Mouse (Mus musculus) c-Kit-positive CD71-negative TER-119-negative erythroid progenitor cells, embryonic 14.5 days (primary cell): Measurements from ENCODE around the gene 4933415F23Rik.

Experiments
- DNase-seq: peaks from one replicate; pipeline ENCODE4 v3.0.0-alpha.2; 2013; ENCODE audit warnings: low read depth

4933415F23Rik gene

GRCm38 (mm10) chr1:23102021-23102420 lies at the start of gene 4933415F23Rik:
Gene 4933415F23Rik (minus strand): TSS chr1:23102253.
- DNase-seq = no peak

GRCm38 (mm10) chr1:23151722-23152121 lies 49.7 kb upstream of the 4933415F23Rik start:
- no peak for DNase-seq

DNA sequence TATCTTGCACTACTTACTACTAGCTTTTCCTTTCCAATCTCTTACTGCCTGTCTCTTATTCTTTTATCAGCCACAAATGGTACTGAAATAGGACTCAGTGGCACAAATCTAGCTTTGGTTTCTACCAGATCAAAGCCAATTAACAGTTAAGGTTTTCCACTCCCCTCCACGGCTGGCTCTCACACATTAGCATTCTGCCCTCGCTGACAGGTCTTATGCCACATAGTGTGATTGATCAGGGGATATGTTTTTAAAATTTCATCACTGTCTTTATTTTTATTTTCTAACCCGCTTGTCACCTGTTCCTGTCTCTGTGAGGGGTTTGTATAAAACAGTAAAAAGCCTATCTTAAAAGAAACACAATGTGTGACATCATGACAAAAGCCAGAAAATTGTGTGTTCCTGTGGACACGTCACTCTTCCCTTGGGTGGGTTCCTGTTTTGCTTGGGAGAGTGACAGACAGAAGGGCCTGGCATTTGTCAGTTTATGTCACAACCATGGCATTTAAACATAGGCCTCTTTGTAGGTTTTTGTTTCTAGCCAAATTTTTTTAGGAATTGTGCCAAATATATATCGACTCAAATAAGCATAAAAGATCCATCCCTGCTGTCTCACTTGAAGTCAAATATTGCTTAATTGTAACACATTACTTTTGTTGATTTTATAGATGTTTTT lies 44.3 kb upstream of the 4933415F23Rik start:
- no peak for DNase-seq

- DNase-seq = no peak
These were observed 39.2 kb upstream of the 4933415F23Rik start for GRCm38 (mm10) chr1:23141121-23141811.

- peak; percentile 6 for DNase-seq
These were observed 38.5 kb upstream of the 4933415F23Rik start for GRCm38 (mm10) chr1:23140530-23140929.

- DNase-seq = no peak
These were observed 18.8 kb upstream of the 4933415F23Rik start for GRCm38 (mm10) chr1:23120901-23121300.

DNA sequence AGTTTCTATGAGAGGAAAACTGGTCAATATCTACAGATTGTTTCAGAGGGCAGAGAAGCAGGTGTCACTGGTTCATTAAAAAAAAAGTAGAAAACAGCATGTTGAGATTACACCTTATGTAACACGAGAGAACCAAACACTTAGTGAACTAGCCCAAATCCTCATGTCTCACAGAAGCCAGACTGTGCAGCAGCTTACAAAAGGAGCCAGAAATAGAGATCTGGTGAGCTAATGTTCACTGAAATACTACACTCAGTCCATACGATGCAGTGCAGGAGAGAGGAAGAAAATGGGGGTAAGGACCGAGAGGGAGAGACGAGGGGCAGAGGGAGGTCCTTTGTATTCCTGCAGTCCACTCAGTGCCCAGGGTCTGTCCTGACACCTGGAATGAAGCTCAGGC lies 17.4 kb upstream of the 4933415F23Rik start:
- DNase-seq = no peak

GRCm38 (mm10) chr1:23117423-23117822 lies 15.4 kb upstream of the 4933415F23Rik start:
- DNase-seq = no peak

DNA sequence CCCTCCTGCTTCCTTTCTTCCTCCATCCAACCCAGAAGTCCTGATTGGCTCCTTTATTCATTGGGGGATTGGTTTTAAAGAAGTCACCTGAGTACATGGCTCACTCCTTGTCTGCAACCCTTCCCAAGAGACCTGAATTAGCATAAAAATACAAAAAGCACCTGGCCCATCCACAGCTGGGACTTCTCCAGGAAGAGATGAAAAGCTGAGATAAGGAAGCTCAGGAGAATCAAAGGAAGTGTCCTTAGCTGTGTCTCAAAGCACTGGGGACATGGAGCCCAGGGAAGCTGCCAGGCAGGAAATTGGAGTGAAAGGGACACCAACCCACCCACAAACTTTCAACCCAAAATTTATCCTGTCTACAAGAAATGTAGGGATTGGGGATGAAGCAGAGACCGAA lies 7.1 kb upstream of the 4933415F23Rik start:
- no peak for DNase-seq

GRCm38 (mm10) chr1:23102881-23103280 lies 828 bp upstream of the 4933415F23Rik start:
- DNase-seq = no peak

DNA sequence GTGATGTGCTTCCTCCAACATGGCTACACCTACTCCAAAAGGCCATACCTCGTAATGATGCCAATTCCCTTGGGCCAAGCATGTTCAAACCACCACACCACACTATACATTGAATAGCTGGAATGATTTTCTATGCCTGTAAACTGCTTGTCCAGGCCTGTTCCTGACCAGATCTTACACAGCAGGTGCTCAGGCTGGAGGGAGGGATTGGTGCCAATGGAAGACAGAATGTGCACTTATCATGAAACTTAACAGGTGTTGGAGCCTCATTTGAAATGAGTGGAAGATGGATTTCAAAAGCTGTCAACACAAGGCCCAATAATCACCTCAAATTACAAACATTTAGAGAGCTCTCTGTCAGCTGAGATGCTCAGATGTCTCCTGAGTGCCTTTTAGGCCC lies 2.3 kb downstream of the 4933415F23Rik start:
- no peak for DNase-seq

DNA sequence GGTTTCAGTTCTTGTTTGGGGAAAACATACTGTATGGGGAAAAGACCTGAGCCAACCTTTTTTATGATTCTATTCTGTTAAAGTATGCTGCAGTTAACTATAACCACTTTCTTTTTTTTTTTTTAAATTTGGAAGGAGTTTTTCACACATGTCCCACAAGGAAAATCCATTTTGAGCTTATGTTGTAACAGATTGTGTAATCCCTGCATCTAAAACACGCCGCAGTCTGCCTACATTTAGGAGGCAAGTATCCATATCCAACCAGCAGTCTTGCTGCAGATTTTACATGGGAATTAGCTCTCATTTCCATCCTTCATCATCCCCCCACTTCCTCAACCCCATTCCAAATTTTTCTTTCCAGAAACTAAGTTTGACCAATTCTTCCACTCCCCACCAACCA lies 3.6 kb downstream of the 4933415F23Rik start:
- DNase-seq = no peak

DNA sequence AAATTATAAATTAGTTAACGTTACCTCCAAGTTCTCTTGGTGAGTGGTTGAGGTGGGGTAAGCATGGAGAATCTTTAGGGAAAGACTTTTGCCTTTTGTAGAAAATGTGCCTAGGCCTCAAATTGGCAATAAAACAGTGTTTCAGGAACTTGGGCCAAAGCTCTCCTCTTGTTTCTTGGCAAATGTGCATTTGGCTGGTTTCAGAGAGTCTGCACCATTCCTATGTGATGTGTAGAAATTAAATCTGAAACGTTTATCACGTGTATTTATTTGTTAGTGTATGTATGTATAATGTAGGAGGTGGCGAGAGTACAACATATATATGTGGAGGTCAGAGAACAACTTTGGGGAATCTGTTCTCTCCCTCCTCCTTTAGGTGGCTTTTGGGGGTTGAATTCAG lies 4.1 kb downstream of the 4933415F23Rik start:
- DNase-seq = no peak

DNA sequence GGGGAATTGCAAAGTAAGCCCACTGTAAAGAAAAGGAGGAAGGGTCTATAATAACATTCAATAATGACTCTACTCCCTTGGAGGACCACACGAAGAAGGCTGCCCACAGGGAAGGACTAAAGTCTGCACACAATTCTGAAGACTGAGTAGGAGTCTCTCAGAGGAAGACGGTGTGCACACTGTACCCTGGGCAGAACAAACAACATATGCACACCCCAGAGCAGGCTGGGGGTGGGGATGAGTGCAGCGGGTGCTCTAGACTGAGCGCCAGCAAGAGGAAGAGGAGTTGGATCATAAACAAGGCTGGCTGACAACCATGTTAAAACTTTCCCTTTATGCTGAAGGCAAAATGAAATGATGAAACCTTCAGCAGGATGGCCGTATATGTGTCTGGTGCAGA lies 34.3 kb downstream of the 4933415F23Rik start:
- no peak for DNase-seq

- DNase-seq = no peak
These were observed 37.2 kb downstream of the 4933415F23Rik start for GRCm38 (mm10) chr1:23064717-23065475.

- DNase-seq = no peak
These were observed 38.1 kb downstream of the 4933415F23Rik start for GRCm38 (mm10) chr1:23063946-23064345.

DNA sequence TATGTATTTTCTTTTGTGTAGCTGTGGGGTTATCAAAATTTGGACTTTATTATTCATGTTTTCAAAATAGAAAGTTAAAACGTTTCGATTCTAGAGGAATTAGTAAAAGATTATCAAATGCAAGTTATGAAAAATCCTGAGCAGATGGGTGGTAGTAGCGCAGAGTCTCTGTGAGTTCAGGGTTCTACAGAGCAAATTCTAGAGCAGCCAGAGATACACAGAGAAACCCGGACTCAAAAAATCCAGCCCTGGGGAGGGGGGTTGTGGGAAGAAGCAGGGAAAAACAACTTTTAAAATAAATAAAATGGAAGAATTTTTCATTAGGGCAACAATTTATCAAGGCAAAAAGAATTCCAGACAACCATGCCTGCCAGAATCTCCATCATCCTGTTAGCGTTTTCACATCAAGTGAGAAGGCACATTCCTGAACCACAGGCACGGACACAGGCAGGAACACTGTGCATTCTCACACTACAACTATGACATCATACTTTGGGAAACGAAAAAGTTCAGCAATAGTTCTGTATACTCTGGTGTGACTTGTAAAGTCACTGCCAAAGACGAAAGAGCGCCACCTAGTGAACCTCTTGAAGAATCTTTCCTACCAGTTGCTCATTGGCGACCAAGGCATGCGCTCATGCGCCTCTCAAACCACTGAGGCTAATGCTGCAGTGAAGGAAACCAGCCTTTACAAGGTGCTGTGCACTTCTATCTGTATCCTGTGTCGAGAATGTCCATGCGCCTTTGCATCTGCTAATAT lies 40.3 kb downstream of the 4933415F23Rik start:
- peak; percentile 34 for DNase-seq

- DNase-seq = no peak
These were observed 42.0 kb downstream of the 4933415F23Rik start for GRCm38 (mm10) chr1:23060056-23060455.
